Mouse (Mus musculus) CH12.LX (cell line): ENCODE measurements around the gene Ormdl2. TPM values are rescaled to one million over a fixed set of nuclear protein-coding genes. Genes with fewer than 3 reads are reported as not detected.
A peak's percentile ranks its signal among the peaks of the same experiment; 100 is the strongest.

ENCODE experiments used
- DNase-seq: peaks from one replicate; pipeline ENCODE4 v3.0.0-alpha.2; 2013; ENCODE audit errors: extremely low read depth
- H3K27ac ChIP-seq: 2 replicates; pipeline ENCODE4 v1.5.1; 2012; ENCODE audit warnings: low read depth, mild to moderate bottlenecking, control low read depth, moderate library complexity; ENCODE audit not compliant: insufficient read depth
- H3K27me3 ChIP-seq: replicated peaks from 2 replicates; pipeline ENCODE3; 2012; ENCODE audit warnings: inconsistent platforms
- H3K36me3 ChIP-seq, 2 experiments: replicated peaks in 1 of 2; 2 replicates each; pipeline versions ENCODE3 to v1.6.1; 2012; ENCODE audit warnings: inconsistent platforms in 1 of 2, low read length in 1 of 2, mild to moderate bottlenecking in 1 of 2, mixed read lengths in 1 of 2, moderate library complexity in 1 of 2; ENCODE audit not compliant: control insufficient read depth in 1 of 2, insufficient read depth in 1 of 2
- H3K4me1 ChIP-seq, 2 experiments: 2 replicates each; pipeline ENCODE4 v1.6.1; 2012; ENCODE audit warnings: inconsistent platforms in 1 of 2, moderate library complexity in 1 of 2; ENCODE audit not compliant: insufficient read depth in 2 of 2, control insufficient read depth in 1 of 2
- H3K4me2 ChIP-seq: 2 replicates; pipeline ENCODE4 v1.6.1; 2012; ENCODE audit warnings: low read depth, mild to moderate bottlenecking, control low read depth; ENCODE audit not compliant: poor library complexity, insufficient read depth, severe bottlenecking
- H3K4me3 ChIP-seq, 3 experiments: fragments of 150-350 bp in 1 of 3; sonication (generic) in 1 of 3; replicated peaks in 1 of 3; 2 replicates each; pipeline versions ENCODE3 to v1.5.1; 2011 to 2012; ENCODE audit warnings: low read depth in 2 of 3, low read length in 2 of 3, mild to moderate bottlenecking in 2 of 3, moderate library complexity in 2 of 3, control low read depth in 1 of 3, improper control_type of control experiment in 1 of 3, inconsistent platforms in 1 of 3, mixed read lengths in 1 of 3; ENCODE audit not compliant: poor library complexity in 1 of 3
- H3K79me2 ChIP-seq: replicated peaks from 2 replicates; pipeline ENCODE4 v1.6.1; 2012; ENCODE audit warnings: mild to moderate bottlenecking, moderate library complexity; ENCODE audit not compliant: control insufficient read depth, poor library complexity, insufficient read depth, severe bottlenecking; ENCODE audit errors: extremely low read depth
- H3K9ac ChIP-seq: 2 replicates; pipeline ENCODE4 v1.6.1; 2012; ENCODE audit warnings: low read depth, mild to moderate bottlenecking, control low read depth, moderate library complexity; ENCODE audit not compliant: insufficient read depth
- H3K9me3 ChIP-seq: replicated peaks from 2 replicates; pipeline ENCODE3; 2012; ENCODE audit warnings: low read length, inconsistent platforms, mixed read lengths
- CHD2 ChIP-seq: IDR thresholded peaks from 2 replicates; pipeline ENCODE4 v1.6.1; 2011; ENCODE audit warnings: low read length, improper control_type of control experiment
- ELF1 ChIP-seq: IDR thresholded peaks from 2 replicates; pipeline ENCODE4 v1.6.1; 2014; ENCODE audit warnings: low read depth, mild to moderate bottlenecking, inconsistent platforms, low read length, improper control_type of control experiment
- EP300 ChIP-seq: IDR thresholded peaks from 2 replicates; pipeline ENCODE4 v1.6.1; 2011; ENCODE audit warnings: low read length, improper control_type of control experiment
- GABPA ChIP-seq: IDR thresholded peaks from 2 replicates; pipeline ENCODE4 v1.6.1; 2012; ENCODE audit warnings: low read depth, low read length, improper control_type of control experiment, inconsistent platforms; ENCODE audit not compliant: insufficient replicate concordance
- HCFC1 ChIP-seq: IDR thresholded peaks from 2 replicates; pipeline ENCODE4 v1.6.1; 2012; ENCODE audit warnings: low read depth, mild to moderate bottlenecking, inconsistent platforms, low read length, improper control_type of control experiment
- IRF4 ChIP-seq: IDR thresholded peaks from 2 replicates; pipeline ENCODE4 v1.6.1; 2014; ENCODE audit warnings: low read depth, mild to moderate bottlenecking, inconsistent platforms, low read length, improper control_type of control experiment
- KAT2A ChIP-seq: IDR thresholded peaks from 2 replicates; pipeline ENCODE4 v1.6.1; 2012; ENCODE audit warnings: low read length, improper control_type of control experiment, inconsistent platforms; ENCODE audit not compliant: insufficient replicate concordance
- MAFK ChIP-seq: IDR thresholded peaks from 2 replicates; pipeline ENCODE4 v1.6.1; 2011; ENCODE audit warnings: low read length, improper control_type of control experiment; ENCODE audit not compliant: insufficient replicate concordance
- MAX ChIP-seq: IDR thresholded peaks from 2 replicates; pipeline ENCODE4 v1.6.1; 2011; ENCODE audit warnings: low read length, improper control_type of control experiment
- MAZ ChIP-seq: IDR thresholded peaks from 2 replicates; pipeline ENCODE4 v1.6.1; 2012; ENCODE audit warnings: low read depth, mild to moderate bottlenecking, inconsistent platforms, low read length, improper control_type of control experiment, moderate library complexity
- MEF2A ChIP-seq: IDR thresholded peaks from 2 replicates; pipeline ENCODE4 v1.6.1; 2014; ENCODE audit warnings: low read depth, mild to moderate bottlenecking, inconsistent platforms, low read length, improper control_type of control experiment, borderline replicate concordance
- MXI1 ChIP-seq: IDR thresholded peaks from 2 replicates; pipeline ENCODE4 v1.6.1; 2011; ENCODE audit warnings: mild to moderate bottlenecking, low read depth, low read length, improper control_type of control experiment
- MYC ChIP-seq: IDR thresholded peaks from 2 replicates; pipeline ENCODE4 v1.6.1; 2011; ENCODE audit warnings: low read depth, mild to moderate bottlenecking, improper control_type of control experiment, low read length
- NELFE ChIP-seq: IDR thresholded peaks from 2 replicates; pipeline ENCODE4 v1.6.1; 2011; ENCODE audit warnings: low read depth, low read length, improper control_type of control experiment
- NRF1 ChIP-seq: IDR thresholded peaks from 2 replicates; pipeline ENCODE4 v1.6.1; 2014; ENCODE audit warnings: low read depth, mild to moderate bottlenecking, inconsistent platforms, low read length, improper control_type of control experiment, moderate library complexity
- POLR2A ChIP-seq: IDR thresholded peaks from 2 replicates; pipeline ENCODE4 v1.6.1; 2011; ENCODE audit warnings: low read depth, mild to moderate bottlenecking, improper control_type of control experiment, low read length
- POLR2AphosphoS2 ChIP-seq: IDR thresholded peaks from 2 replicates; pipeline ENCODE4 v1.6.1; 2011; ENCODE audit warnings: low read depth, low read length, improper control_type of control experiment
- RCOR1 ChIP-seq: conservative IDR thresholded peaks from 2 replicates; pipeline ENCODE4 v1.6.1; 2012; ENCODE audit warnings: low read depth, mild to moderate bottlenecking, inconsistent platforms, low read length, improper control_type of control experiment
- SIN3A ChIP-seq: IDR thresholded peaks from 2 replicates; pipeline ENCODE4 v1.6.1; 2012; ENCODE audit warnings: low read length, improper control_type of control experiment, inconsistent platforms
- TBP ChIP-seq: conservative IDR thresholded peaks from 2 replicates; pipeline ENCODE4 v1.6.1; 2011; ENCODE audit warnings: low read depth, low read length, improper control_type of control experiment
- TCF12 ChIP-seq: IDR thresholded peaks from 2 replicates; pipeline ENCODE4 v1.6.1; 2014; ENCODE audit warnings: low read depth, mild to moderate bottlenecking, inconsistent platforms, low read length, improper control_type of control experiment
- UBTF ChIP-seq: IDR thresholded peaks from 2 replicates; pipeline ENCODE4 v1.6.1; 2012; ENCODE audit warnings: low read depth, mild to moderate bottlenecking, inconsistent platforms, low read length, improper control_type of control experiment, moderate library complexity
- USF1 ChIP-seq: IDR thresholded peaks from 2 replicates; pipeline ENCODE4 v1.6.1; 2014; ENCODE audit warnings: low read depth, mild to moderate bottlenecking, inconsistent platforms, low read length, improper control_type of control experiment
- ZC3H11A ChIP-seq: IDR thresholded peaks from 2 replicates; pipeline ENCODE4 v1.6.1; 2012; ENCODE audit warnings: low read depth, mild to moderate bottlenecking, inconsistent platforms, low read length, improper control_type of control experiment
- ZKSCAN1 ChIP-seq: IDR thresholded peaks from 2 replicates; pipeline ENCODE4 v1.6.1; 2012; ENCODE audit warnings: low read depth, inconsistent platforms, low read length, improper control_type of control experiment, borderline replicate concordance
- ZMIZ1 ChIP-seq: IDR thresholded peaks from 2 replicates; pipeline ENCODE4 v1.6.1; 2012; ENCODE audit warnings: low read depth, mild to moderate bottlenecking, inconsistent platforms, low read length, improper control_type of control experiment
- dilution Hi-C: fragments of 300-500 bp; cut with MboI; formaldehyde crosslinking; loops from 2 replicates; pipeline ENCODE4 v1.14.3; 2020; ENCODE audit warnings: low sequenced_read_pairs; ENCODE audit not compliant: extremely low pct_unique_long_range_greater_than_20kb, extremely low pct_ligation_motif_present
- in situ Hi-C: fragments of 300-500 bp; cut with MboI; formaldehyde crosslinking; loops from 3 replicates; pipeline ENCODE4 v1.14.3; 2019; ENCODE audit warnings: low sequenced_read_pairs, low pct_ligation_motif_present, low pct_unique_long_range_greater_than_20kb, mixed read lengths
- polyA plus RNA-seq: library from polyadenylated mRNA; unstranded; fragments of >175 nt; gene quantifications from 2 replicates; pipeline ENCODE4 v1.2.1, GENCODE M21; 2012; ENCODE audit warnings: low read depth; ENCODE audit not compliant: insufficient read length
- total RNA-seq, 2 experiments: library from RNA; depleted of rRNA; stranded (reverse); fragments of 300-350 nt in 1 of 2; fragments of >200 nt in 1 of 2; gene quantifications; 2 replicates each; pipeline ENCODE4 v1.2.3; 2012 to 2014

The Ormdl2 gene
- total RNA-seq (2012; rRNA removed), result 56.1 and 73.7 TPM in 2 replicates
- total RNA-seq (2014; rRNA removed), result 116 and 123 TPM in 2 replicates
- polyA plus RNA-seq, result 52.1 and 65.8 TPM in 2 replicates

DNA sequence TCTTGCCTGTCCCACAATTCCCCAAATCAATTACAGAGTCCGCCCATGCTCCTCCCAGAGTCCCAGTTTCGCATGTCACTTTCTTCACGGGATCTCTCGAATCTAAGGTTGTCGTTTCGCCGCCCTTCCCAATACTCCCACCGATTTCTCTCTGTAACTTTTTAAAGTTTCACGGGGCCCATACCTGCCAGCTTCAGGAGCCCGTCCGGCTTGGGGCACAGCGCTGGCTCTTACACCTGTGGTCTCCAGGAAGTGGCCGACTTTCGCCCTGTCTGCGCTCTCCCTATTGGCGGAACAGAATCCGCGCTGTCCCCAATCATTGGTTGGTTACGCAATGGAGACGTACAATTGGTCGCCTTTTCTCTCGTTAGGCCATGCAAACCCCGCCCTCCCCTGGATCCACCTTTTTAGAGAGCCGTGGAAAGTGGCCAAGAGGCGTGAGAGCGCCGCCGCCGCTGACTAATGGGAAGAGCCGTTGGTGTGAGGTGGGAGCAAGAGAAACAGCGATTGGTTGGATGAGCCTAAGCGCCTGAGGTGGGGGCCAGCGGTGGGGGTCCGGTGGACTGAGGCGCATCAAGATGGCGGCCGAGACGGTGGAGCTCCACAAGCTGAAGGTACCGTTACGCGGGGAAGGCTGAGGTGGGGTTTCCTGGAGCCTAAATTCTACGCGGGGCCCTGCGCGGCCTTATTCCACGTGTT, at the start of gene Ormdl2:
Gene Ormdl2 (minus strand): TSS at position 288 of the 699 bp plus-strand sequence.
- in situ Hi-C loops (loop anchor here (5.0 kb wide), 1 partner anchor 49 kb away; no protein-coding TSS in a partner anchor), dilution Hi-C loops (no loop called here)
- peak; percentile 30; the same call in 1 of the 2 replicates for TF ChIP-seq MYC
- TF ChIP-seq USF1, result no peak
- TF ChIP-seq UBTF, result no peak
- TF ChIP-seq NELFE, result peak; percentile 52; the same call in 1 of the 2 replicates
- peak; percentile 75; the same call in 1 of the 2 replicates for TF ChIP-seq KAT2A
- peak; percentile 62 for TF ChIP-seq NRF1
- no peak for TF ChIP-seq EP300
- TF ChIP-seq ZMIZ1, result peak; percentile 74; the same call in 1 of the 2 replicates
- TF ChIP-seq SIN3A, result peak; percentile 42
- peak; percentile 81 for TF ChIP-seq HCFC1
- peak; percentile 81 for TF ChIP-seq POLR2A
- 0 out of 2 replicates have a peak, but pooled peaks have one; percentile 57 for TF ChIP-seq TBP
- TF ChIP-seq CHD2, result peak; percentile 96
- TF ChIP-seq MXI1, result peak; percentile 72; the same call in 1 of the 2 replicates
- TF ChIP-seq GABPA, result no peak
- TF ChIP-seq TCF12, result peak; percentile 88
- TF ChIP-seq MAFK, result no peak
- peak; percentile 50; the same call in 1 of the 2 replicates for TF ChIP-seq MEF2A
- peak; percentile 100 for TF ChIP-seq MAZ
- TF ChIP-seq POLR2AphosphoS2, result peak; percentile 92
- TF ChIP-seq ELF1, result peak; percentile 94
- TF ChIP-seq ZC3H11A, result no peak
- TF ChIP-seq IRF4, result no peak; the same call in 1 of the 2 replicates
- TF ChIP-seq MAX, result no peak; the same call in 1 of the 2 replicates
- no peak for TF ChIP-seq RCOR1
- TF ChIP-seq ZKSCAN1, result no peak
- H3K4me3 ChIP-seq, result peak within 1 kb of the TSS; percentile 77 to 96 (median 82)
- peak; percentile 100 for DNase-seq
- H3K27me3 ChIP-seq, result no peaks in the 10 kb centered on the region
- peaks cover 25 to 63% of the 10 kb centered on the region in 2 experiments for H3K36me3 ChIP-seq
- no peaks in the 10 kb centered on the region for H3K9me3 ChIP-seq
- peak within 1 kb of the TSS; percentile 95 for H3K4me2 ChIP-seq
- H3K79me2 ChIP-seq, result peaks cover 48% of the 10 kb centered on the region
- peak within 1 kb of the TSS; percentile 6; the same call in 1 of the 2 replicates for H3K27ac ChIP-seq
- H3K4me1 ChIP-seq, result peaks cover 0 to 28% of the 10 kb centered on the region in 2 experiments; a peak in 2 of 4 replicates
- H3K9ac ChIP-seq, result peak within 1 kb of the TSS; percentile 88
